Mouse (Mus musculus): Measurements from ENCODE around the gene Ttc19.

DNA sequence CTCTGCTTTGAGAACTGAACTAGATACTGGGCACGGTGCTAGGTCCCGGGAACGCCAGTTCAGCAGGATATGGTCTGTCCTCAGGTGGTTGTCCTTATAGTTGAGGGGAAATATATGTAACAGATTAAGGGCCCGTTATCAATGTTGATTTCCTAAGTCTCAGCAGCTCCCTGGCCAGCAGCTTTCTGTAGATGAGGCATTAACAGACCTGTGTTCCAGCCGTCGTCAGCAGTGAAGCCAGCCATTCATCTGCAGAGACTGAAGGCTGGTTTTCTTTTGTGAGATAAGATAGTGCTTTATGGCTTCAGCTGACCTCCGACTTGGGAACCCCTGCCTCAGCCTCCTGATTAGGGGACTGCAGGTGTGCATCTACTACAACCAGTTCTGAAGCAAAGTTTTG lies 17.3 kb upstream of the Ttc19 start:
- no peak for TF ChIP-seq CTCF (IDR thresholded peaks at IDR 0.05; ENCODE audit: borderline replicate concordance, control insufficient read depth, extremely low read depth, insufficient read depth, low read length, poor library complexity)
- no peak for TF ChIP-seq POLR2A (IDR thresholded peaks at IDR 0.05; ENCODE audit: control insufficient read depth, extremely low read depth, insufficient read depth, low read length, poor library complexity)
